Mouse (Mus musculus): Measurements from ENCODE around the gene Pla2g4c.

GRCm38 (mm10) chr7:13293878-13294855, 30.3 kb upstream of the Pla2g4c start:
- TF ChIP-seq CTCF (IDR thresholded peaks at IDR 0.05; ENCODE audit: low read depth, low read length) (no peak), POLR2A (IDR thresholded peaks at IDR 0.05; ENCODE audit: extremely low read depth, insufficient read depth, low read length) (no peak)

Measured in liver, adult 2 months (tissue).